Mouse (Mus musculus) gonadal fat pad, adult 2 months (tissue): ENCODE measurements around the gene Fam20a. TPM values are rescaled to one million over a fixed set of nuclear protein-coding genes. Genes with fewer than 3 reads are reported as not detected.
"Not testable (repeated sequence)": the region's sequence is repeated elsewhere in the genome, so short reads cannot be mapped to it uniquely, and the experiment has no call there.

Source experiments
- DNase-seq: peaks from one replicate; pipeline ENCODE4 v3.0.0-alpha.2; 2012; ENCODE audit warnings: low read depth
- polyA plus RNA-seq: library from polyadenylated mRNA; depleted of rRNA; stranded (reverse); fragments of >200 nt; gene quantifications from 2 replicates; pipeline ENCODE4 v1.2.3, GENCODE M21; 2012

Gene Fam20a
- polyA plus RNA-seq, 1 experiment, result 7.4 TPM

DNA sequence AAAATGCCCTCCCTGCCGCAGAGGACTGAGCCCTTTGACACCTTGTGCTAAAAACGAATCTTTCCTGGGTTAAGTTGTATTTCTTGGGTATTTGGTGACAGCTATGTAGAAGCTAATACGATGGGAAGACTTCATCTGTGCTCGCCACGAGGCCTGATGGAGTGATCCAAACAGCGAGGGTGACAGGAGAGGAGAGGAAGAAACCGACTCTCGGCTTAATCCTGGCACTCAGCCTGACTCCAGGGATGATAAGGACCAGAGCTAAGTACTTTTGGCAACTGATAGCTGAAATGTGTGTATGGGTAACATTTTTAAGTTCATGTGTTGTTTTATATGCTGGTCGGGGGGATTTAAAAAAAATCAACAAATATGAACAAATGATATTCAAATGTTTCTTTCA, 41.1 kb downstream of the Fam20a start:
- no peak for DNase-seq

DNA sequence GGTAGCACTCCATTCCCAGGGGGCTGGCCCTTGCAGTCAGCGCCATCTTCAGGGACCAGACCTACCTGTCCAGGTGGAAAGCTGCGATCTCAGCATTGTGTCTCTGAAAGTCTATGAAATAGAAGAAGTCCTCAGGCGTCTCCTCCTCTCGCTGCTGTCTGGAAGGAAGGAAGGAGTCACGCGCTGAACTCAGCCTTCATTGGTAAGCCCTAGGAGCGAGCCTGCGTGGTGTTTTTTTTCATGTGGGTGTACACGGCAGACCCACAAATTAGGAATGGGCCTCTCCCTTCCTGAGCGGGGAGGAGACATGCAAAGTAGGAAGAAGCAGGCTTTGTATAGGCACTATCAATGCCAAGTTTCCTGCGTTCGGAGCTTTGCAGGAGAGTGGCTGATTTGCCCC, 43.8 kb downstream of the Fam20a start:
- DNase-seq, result no peak

DNA sequence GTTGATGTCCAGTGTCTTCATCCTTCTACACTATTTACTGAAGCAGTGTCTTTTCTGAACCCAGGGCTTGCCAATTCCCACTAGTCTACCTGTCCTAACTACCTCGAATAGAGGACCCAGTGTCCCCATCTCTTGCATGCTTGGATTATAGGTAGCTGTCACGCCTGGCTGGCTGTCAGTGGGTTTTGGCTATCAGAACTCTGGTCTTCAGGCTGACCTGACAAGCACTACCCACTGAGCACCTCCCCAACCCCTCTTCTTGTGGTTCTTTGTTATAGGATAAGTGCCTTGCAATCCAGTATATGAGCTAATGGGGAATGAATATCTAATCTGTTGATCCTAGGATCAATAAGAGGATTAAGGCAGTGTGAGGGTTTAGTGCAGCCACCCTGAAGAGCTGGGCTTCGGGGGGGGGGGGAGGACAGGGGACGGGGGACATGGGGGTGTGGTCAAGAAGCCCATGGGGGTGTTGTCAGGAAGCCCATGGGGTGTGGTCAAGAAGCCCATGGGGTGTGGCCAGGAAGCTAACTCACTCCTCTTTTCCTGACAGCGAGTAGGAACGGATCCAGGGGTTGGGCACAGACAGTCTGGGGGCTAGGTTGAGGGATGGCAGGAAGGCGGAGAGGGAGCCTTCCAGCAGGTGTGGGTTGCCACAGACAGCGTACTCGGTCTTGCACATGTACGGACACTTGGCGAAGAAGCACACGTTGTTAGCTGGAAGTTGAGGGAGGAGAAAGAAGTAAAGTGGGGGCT, 45.3 kb downstream of the Fam20a start:
- no peak for DNase-seq

DNA sequence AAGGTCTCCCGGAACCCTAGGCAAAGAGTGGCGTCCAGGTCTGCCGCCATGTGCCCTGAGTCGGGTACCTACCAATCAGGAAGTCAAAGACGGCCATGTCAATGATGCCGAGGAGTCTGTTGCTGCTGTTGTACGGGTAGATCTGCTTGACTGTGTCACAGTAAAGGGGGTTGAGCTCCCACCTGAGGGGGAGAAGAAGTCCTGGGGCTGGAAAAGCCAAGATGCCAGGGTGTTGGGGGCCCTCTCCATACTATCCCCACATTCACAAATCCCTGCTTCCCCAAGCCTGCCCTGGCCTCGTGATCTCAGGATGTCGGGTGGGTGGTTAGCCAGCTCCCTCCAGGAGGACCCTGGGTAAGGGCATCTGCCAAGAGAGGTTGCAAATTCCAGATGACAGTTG, 46.3 kb downstream of the Fam20a start:
- no peak for DNase-seq

DNA sequence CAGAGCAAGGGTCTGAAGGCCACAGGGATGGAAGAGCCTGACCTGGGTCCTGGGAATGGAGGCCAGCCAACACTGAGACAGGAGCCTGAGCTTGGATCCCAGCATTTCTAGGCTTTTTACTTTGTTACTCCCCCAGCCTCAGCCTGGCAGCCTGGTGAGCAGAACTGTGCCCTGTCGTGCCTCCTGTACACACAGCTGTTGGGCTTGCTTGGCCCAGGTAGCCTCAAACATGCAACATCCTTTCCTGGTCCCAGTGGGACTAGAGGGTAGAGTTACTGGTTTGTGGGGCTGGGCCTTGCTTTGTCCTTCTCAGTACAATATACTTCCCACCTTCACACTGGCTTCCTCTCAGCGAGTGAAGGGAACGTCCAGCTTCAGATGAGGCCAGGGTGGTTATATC, 46.9 kb downstream of the Fam20a start:
- DNase-seq, result no peak

DNA sequence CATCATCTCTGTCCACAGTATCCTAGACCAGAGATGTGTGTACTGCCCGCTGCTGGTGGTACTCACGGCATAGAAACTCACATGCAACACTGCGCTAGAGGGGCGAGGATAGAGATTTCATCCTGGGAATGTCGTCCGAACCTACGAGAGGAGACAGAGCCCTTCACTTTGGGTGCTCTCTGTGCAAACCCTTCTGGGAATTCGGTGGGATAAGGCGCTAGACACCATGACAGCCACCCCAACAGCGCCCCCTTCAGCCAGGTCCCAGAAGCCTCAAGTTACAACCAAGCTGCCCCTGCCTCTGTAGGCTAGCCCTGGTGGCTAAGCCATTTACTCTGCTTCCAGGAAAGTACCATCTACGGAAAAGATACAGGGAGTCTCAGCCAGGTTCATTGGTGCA, 47.5 kb downstream of the Fam20a start:
- no peak for DNase-seq

DNA sequence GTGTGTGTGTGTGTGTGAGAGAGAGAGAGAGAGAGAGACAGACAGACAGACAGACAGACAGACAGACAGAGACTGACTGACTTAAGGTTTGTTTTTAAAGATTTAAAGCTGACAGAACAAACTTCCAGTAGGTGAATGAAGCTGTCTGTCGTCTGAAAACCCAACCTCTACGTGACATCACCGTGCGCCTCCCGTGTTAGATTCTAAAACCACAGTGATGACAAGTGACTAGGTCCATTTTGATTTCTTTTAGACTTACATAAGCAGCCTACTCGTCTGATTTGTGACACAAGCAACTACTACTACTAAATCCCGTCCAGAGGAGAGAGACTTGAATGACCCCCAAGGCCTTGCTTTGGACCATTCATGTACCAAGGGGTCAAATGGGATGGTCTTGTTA, 48.3 kb downstream of the Fam20a start:
- no peak for DNase-seq

DNA sequence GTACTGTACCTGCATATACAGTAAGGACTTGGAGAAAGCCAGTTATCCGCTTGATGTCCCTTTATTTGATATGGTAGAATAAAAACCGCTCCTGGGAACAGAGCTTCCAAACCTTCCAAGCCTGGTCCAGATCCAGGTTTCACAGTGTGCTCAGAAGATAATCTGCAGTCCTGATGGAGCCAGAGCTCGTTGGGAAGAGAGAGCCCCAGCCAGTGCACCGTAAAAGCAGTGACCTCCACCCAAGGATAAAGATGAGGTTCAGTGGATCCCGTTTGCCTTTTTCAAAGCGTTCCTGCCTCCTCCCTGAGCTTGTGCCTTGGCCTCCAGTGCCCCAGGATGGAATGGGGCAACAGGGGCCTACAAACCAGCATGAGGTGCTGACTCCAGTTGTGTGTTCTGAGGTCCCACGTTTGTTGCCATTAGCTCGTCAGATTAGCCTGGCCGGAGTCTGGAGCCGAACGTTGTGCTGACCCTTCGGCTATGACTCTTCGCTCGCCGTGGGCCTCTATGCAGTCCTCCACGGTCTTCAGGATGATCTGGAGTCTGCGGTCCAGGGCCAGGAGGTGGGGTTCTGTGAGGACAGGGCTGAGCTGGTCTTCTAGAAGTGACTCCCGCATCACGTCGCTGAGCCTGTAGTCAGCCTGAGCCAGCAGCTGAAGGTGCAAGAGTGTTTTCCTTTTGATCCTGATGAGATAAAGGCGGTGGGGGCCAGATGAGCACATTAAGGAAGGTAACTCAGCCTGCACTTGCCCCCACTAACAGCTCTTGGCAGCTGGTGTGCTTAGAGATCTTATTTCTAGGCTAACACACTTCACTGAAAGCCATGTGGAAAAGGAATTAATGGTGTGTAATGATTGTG, 49.0 kb downstream of the Fam20a start:
- no peak for DNase-seq

DNA sequence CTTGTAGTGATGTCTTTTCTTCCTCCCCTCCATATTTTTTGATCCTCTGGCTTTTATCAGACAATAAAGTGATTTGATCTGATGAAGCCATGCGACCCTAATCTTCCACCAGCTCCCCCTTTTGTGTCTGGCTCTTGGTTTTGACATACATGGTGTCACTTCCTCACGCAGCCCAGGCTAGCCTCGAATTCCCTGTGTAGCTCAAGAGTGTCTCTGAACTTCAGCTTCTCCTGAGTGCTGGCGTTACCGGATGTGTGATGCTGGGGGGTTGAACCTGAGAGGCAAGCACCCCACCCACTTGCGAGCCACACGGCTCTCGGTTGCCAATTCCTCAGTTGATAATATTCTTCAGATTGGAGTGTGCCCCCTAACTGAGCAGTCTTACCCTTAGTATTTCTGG, 49.7 kb downstream of the Fam20a start:
- no peak for DNase-seq

DNA sequence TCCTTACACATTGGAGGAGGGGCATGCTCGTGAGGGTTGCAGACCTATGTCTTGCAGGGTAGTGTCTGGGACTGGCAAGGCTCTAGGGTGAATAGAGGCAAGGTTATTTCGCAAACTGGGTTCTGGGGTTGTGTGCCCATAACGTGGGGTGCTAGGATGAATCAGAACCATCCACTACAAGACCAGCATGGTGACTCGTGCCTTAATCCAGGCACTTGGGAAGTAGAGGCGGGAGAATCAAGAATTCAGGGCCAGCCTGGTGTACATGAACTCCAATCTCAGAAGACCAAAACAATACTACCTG, 50.1 kb downstream of the Fam20a start:
- DNase-seq, result no peak

DNA sequence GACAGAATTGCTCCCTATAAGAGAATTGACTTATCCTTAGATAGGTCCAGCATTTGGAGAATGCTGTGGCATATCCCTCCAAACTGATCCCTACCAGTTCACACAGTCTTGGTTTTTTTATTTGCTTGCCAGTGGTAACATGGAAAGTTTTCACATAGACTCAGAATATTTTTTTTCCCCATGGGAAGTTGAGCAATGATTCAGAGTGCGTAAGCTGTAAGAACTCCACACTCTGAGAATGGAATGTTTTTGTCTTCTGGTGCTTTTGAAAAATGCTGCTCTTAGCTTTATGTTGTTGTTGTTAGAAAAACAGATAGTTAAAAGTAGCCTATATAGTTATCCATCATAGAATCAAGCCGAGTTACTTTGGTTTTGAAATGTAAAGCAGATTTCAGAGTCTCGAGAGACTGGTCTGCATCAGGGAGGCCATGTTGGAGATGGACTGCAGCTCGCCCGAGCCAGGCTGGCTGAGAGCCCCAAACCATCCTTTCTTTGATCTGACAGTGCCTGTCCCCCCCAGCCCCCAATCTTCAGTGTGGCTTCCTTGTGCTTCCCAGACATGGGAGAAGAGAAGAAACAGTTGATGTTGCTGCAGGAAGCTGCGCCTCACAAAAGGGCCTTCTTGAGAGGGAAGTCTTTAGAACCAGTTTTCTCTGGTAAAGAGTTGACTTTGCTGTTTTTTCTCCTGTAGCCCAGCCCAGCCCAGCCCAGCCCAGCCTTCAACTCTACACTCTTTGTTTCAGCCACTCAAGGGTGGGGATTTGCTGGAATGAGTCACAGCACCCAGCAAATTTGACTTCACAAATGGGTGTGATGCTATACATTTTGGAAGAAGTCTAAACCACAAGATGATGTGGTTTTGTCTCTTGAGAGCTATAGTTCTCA, 50.7 kb downstream of the Fam20a start:
- no peak for DNase-seq

DNA sequence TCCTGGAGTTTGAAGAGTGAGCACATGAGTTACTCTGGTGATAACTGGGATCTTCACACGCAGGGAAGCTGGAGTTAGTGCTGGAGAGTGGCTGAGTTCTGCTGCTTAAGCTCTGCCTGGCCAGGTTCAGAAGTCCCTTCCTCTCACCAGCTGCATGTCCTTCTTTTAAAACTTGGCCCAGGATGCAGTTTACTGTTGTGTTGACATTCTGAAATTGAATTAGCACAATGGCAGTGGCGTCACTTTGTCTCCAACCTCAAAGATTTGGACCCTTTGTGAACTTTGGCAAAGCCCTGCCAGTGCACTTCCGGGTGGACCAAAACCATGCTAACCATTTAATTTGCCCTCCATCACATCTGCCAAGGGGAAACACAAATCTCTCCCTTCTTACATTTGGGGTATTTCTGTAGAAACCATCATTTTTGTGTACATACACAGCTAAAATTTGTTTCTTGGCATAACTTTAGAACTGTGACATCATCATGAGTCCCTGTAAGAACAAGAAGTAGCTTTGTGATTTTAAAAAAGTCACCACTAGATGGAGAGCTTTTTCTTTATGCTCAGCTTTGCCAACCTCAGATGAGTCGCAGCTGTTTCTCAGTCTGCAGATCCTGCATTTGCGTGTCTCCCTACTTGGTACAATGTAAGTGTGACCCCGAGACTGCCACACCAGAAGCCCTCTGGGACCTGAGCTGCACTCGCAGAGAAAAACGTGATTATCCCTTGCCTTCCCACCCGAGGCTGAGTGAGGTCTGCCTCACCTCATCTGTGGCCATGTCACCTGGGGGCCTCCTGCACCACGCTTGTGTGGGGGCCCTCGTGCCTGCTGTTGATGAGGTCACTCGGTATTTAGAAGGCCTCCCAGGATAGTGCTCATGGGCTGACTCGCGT, 51.8 kb downstream of the Fam20a start:
- no peak for DNase-seq

DNA sequence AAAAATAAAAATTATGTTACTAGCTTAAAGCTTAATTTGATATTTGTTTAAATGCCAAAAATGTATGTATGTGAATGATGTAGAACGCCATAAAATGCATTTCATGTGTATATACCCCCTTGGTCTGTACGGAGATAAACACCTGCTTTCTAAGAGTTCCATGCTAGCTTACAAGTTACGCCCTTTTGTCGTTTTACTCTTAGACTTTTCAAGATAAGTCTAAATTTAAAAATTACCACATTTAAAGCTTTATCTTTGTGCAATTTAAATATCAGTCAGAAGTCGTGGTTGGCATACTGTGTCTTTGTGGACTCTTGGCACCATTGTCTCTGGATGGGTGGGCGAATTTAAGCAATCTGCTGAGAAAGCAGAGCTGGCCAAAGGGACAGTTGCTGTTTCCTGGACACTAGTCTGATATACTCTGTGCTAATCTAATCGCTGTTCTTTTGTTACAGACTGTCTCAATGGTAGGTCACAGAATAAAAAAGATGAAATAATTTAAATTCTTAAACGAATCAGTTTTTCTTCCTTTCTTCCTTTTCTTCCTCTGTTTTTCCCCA, 52.9 kb downstream of the Fam20a start:
- DNase-seq, result no peak

DNA sequence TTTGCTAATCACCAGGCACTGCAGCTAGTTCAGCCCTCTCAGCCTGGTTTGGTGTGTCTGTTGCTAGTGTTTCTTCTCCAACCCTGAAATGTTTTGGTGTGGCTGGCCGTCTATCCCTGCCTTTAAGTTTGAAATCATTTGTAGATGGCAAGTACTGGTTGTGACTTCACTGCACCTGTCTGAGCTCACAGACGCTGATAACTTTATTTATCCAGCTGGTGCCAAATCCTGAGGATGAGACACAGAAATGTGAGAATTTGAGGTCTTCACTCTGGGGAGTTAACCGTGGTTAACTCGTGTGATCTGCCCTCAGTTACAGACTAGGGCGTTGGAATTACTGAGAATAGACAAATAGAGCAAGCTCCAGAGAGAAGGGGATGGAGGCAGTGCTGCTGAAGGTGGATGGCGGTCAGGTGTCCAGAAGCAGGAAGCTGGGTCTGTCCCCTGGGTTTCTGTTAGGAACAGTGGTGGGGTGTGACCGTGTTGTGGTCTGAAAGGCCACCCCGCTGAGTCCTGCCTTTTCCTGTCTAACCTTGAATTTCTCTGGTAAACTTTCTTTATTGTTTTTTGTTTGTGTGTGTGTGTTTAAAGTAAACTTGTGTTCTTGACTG, 53.9 kb downstream of the Fam20a start:
- DNase-seq, result no peak

DNA sequence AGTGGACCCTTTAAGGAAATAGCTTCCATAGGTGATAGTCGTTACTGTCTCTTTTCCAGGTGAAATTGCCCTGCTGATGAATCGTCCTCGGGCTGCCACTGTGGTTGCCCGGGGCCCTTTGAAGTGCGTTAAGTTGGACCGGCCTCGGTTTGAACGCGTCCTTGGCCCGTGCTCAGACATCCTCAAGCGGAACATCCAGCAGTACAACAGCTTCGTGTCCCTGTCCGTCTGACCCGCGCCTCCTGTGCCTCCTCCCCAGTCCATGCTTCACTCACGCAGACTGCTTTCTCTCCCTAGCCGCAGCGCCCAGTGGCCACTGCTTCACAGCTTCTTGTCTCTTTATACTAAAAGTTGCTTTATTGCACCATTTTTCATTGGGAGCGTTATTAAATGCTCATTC, 54.7 kb downstream of the Fam20a start:
- no peak for DNase-seq

DNA sequence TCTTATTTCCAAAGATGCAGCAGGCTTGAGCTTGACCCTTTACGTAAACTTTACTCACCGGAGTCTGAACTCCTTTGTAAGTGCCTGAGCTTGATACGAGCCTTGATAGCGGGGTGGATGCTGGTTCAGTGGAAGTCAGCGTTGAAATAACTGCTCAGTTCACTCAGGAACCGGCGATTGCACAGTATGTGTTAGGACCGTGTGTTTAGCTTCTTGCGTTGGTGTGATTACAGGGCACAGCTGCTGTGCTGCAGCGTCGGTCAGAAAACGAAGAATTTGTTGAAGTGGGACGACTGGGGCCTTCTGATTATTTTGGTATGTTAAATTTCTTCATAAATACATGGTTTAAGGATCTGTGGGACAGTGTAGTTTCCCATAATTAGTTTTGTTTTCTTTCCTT, 55.7 kb downstream of the Fam20a start:
- no peak for DNase-seq

DNA sequence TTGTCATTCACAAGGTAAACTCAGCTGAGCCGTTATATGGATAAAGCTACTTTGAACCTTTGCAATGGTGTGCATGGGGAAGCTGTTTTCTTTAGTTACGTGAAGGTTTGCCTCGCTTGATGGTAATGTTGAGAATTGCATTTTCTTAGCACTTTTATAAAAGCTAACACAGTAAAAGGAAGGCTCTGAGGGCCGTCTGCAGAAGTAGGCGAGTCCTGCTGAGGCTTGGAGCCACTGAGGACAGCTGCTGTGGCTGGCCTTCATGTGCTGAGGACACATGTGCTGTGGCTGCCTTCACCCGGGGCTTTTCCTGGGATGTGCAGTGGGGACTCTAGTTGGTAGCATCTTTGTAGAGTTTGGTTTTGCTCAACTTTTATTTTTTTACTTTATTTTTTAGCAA, 56.7 kb downstream of the Fam20a start:
- DNase-seq, result no peak

DNA sequence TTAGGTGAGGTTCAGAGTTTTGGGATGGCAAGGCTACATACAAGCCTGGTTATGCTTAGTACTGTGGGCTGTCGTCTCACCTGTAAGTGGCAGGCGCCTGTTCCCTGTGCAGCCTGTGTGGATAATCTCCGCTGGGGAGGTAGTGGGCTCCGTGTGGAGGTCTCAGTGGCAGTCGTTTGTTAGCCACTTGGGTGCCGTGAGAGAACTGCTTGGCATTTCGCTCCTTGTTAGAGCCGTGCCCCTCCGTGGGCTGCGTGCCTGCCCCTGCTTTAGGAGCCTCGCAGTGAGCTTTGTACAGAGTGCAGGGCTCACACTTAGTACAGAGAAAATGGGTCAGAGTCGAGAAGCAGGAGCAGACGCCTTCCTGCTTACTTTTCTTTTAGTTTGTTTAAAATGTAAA, 57.8 kb downstream of the Fam20a start:
- no peak for DNase-seq

DNA sequence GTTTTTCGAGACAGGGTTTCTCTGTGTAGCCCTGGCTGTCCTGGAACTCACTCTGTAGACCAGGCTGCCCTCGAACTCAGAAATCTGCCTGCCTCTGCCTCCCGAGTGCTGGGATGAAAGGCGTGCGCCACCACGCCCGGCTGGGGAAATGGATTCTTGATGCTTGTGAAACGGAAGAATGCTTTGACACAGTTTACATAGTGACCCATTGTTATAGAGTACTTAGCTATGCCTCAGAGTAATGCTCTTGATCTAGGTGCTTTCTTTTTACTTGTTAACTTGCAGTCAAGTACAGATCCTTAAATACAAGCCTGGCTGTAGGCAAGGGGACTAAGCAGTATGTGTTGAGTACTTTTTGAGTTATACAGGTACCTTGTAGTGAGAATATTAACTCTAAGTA, 61.6 kb downstream of the Fam20a start:
- DNase-seq, result not testable (repeated sequence)

DNA sequence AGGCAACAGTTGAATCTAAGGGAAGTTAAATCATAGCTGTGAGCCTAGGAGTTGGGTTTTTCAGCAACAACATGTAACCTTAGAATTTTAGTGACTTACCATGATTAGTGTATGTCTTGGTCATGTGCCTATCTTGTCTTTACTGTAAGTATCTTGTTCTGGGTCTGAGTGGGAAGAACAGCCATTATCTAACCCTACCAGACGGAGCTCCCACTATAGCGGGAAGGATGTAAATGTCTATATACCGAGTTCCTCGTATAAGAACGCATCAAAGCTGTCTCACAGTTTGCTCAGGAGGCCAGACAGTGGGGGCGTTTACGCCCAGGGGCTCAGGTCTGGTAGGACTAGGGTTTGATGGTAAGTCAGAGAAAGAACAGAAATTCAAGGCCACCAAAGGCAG, 65.8 kb downstream of the Fam20a start:
- DNase-seq, result no peak

DNA sequence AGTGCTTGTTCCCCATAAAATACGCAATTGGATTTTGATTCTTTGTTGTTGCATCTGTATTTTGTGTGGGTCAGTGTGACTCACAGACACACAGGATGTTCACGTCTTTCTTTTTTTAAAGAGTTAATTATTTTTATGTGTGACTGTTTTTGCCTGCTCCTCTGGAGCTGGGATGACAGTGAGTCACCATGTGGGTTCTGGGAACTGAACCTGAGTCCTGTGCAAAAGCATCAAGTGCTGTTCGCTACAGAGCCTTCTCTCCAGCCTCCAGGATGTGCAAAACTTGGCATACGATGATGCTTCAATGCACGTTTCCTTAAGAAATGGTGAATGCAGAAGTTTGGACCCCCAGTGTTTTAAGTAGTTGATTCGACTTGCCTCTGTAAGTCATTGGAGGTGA, 67.5 kb downstream of the Fam20a start:
- no peak for DNase-seq
